Mouse (Mus musculus): ENCODE measurements at regions not wholly inside any gene's neighbourhood (a gene's known extent, or its start where the extent isn't known, plus 50 kb on each side); places are given as distances from the start of the nearest gene placed in this dataset.
"Not testable (repeated sequence)": the region's sequence is repeated elsewhere in the genome, so short reads cannot be mapped to it uniquely, and the experiment has no call there.

GRCm38 (mm10) chr10:57040201-57040600, 446.0 kb upstream of the Hsf2 start:
- DNase-seq: no peak

GRCm38 (mm10) chr10:57046021-57046420, 440.2 kb upstream of the Hsf2 start:
- no peak for DNase-seq

GRCm38 (mm10) chr10:57046891-57047290, 439.3 kb upstream of the Hsf2 start:
- DNase-seq: peak; percentile 2

- no peak for DNase-seq
Measured at GRCm38 (mm10) chr10:57047719-57048118, 438.5 kb upstream of the Hsf2 start.

- not testable (repeated sequence) for DNase-seq
Measured at GRCm38 (mm10) chr10:57053375-57053774, 432.8 kb upstream of the Hsf2 start.

- DNase-seq: no peak
Measured at GRCm38 (mm10) chr10:57090131-57090530, 396.1 kb upstream of the Hsf2 start.

GRCm38 (mm10) chr10:57095920-57096319, 390.3 kb upstream of the Hsf2 start:
- DNase-seq: no peak

GRCm38 (mm10) chr10:57113359-57113758, 372.8 kb upstream of the Hsf2 start:
- no peak for DNase-seq

- no peak for DNase-seq
Measured at GRCm38 (mm10) chr10:57114696-57115271, 371.4 kb upstream of the Hsf2 start.

- no peak for DNase-seq
Measured at GRCm38 (mm10) chr10:57121514-57121913, 364.7 kb upstream of the Hsf2 start.

GRCm38 (mm10) chr10:57127185-57127584, 359.0 kb upstream of the Hsf2 start:
- no peak for DNase-seq

GRCm38 (mm10) chr10:57156426-57156825, 329.8 kb upstream of the Hsf2 start:
- DNase-seq: no peak

- DNase-seq: no peak
Measured at GRCm38 (mm10) chr10:57156912-57157311, 329.3 kb upstream of the Hsf2 start.

- DNase-seq: no peak
Measured at GRCm38 (mm10) chr10:57160546-57160945, 325.6 kb upstream of the Hsf2 start.

- DNase-seq: no peak
Measured at GRCm38 (mm10) chr10:57163359-57163758, 322.8 kb upstream of the Hsf2 start.

GRCm38 (mm10) chr10:57183560-57183959, 302.6 kb upstream of the Hsf2 start:
- DNase-seq: peak; percentile 53

- DNase-seq: no peak
Measured at GRCm38 (mm10) chr10:57210701-57211100, 275.5 kb upstream of the Hsf2 start.

GRCm38 (mm10) chr10:57231117-57231516, 255.1 kb upstream of the Hsf2 start:
- DNase-seq: peak; percentile 2

GRCm38 (mm10) chr10:57281220-57281619, 205.0 kb upstream of the Hsf2 start:
- DNase-seq: no peak

- DNase-seq: no peak
Measured at GRCm38 (mm10) chr10:57282896-57283295, 203.3 kb upstream of the Hsf2 start.

- DNase-seq: no peak
Measured at GRCm38 (mm10) chr10:57291596-57291995, 194.6 kb upstream of the Hsf2 start.

GRCm38 (mm10) chr10:57313799-57314198, 172.4 kb upstream of the Hsf2 start:
- no peak for DNase-seq

GRCm38 (mm10) chr10:57317067-57317466, 169.1 kb upstream of the Hsf2 start:
- DNase-seq: no peak

GRCm38 (mm10) chr10:57319171-57319570, 167.0 kb upstream of the Hsf2 start:
- DNase-seq: no peak

GRCm38 (mm10) chr10:57322717-57323424, 163.3 kb upstream of the Hsf2 start:
- no peak for DNase-seq
